Mouse (Mus musculus) kidney, postnatal 4 days (tissue): Measurements from ENCODE around the gene Blvrb.

Source experiments
- DNase-seq, 2 experiments: peaks; one replicate each; pipeline ENCODE4 v3.0.0; 2021; ENCODE audit warnings: mixed read lengths in 2 of 2

The Blvrb gene

GRCm38 (mm10) chr7:27449256-27449862 lies 1.6 kb downstream of the Blvrb start:
- peak; percentile 87 to 89 for DNase-seq

- DNase-seq: no peak
Measured at GRCm38 (mm10) chr7:27451359-27451758, 3.6 kb downstream of the Blvrb start.

GRCm38 (mm10) chr7:27452206-27452770 lies 4.5 kb downstream of the Blvrb start:
- DNase-seq: no peak

GRCm38 (mm10) chr7:27454461-27455121 lies 6.8 kb downstream of the Blvrb start:
- no peak for DNase-seq

- DNase-seq: no peak
Measured at GRCm38 (mm10) chr7:27455273-27455672, 7.5 kb downstream of the Blvrb start.

GRCm38 (mm10) chr7:27458614-27459013 lies 10.8 kb downstream of the Blvrb start:
- DNase-seq: no peak

- no peak for DNase-seq
Measured at GRCm38 (mm10) chr7:27459640-27460039, 11.9 kb downstream of the Blvrb start.

GRCm38 (mm10) chr7:27460477-27460876 lies 12.7 kb downstream of the Blvrb start:
- no peak for DNase-seq

- DNase-seq: peak; percentile 41 to 57
Measured at GRCm38 (mm10) chr7:27467648-27468047, 19.9 kb downstream of the Blvrb start.

GRCm38 (mm10) chr7:27471390-27472120 lies 23.8 kb downstream of the Blvrb start:
- DNase-seq: no peak

GRCm38 (mm10) chr7:27472596-27472995 lies 24.8 kb downstream of the Blvrb start:
- no peak for DNase-seq

GRCm38 (mm10) chr7:27473156-27473834 lies 25.5 kb downstream of the Blvrb start, which contains the start of gene Sertad3:
Gene Sertad3, plus strand, starts transcription at chr7:27473768.
- DNase-seq: peak; percentile 100

GRCm38 (mm10) chr7:27473835-27474489 lies 26.2 kb downstream of the Blvrb start:
- DNase-seq: peak in 1 of 2 experiments; percentile 22

GRCm38 (mm10) chr7:27474490-27474954 lies 26.7 kb downstream of the Blvrb start:
- DNase-seq: peak; percentile 99 to 100

GRCm38 (mm10) chr7:27475596-27475995 lies 27.8 kb downstream of the Blvrb start:
- DNase-seq: no peak

- DNase-seq: peak in 1 of 2 experiments; percentile 39
Measured at GRCm38 (mm10) chr7:27476098-27476635, 28.4 kb downstream of the Blvrb start.

- DNase-seq: no peak
Measured at GRCm38 (mm10) chr7:27478561-27478960, 30.8 kb downstream of the Blvrb start.

- peak in 1 of 2 experiments; percentile 31 for DNase-seq
Measured at GRCm38 (mm10) chr7:27479750-27480149, 32.0 kb downstream of the Blvrb start.

- peak in 1 of 2 experiments; percentile 7 for DNase-seq
Measured at GRCm38 (mm10) chr7:27480506-27480905, 32.7 kb downstream of the Blvrb start.

GRCm38 (mm10) chr7:27480927-27481626 lies 33.3 kb downstream of the Blvrb start:
- peak in 1 of 2 experiments; percentile 22 for DNase-seq

- DNase-seq: peak; percentile 90 to 94
Measured at GRCm38 (mm10) chr7:27481627-27481969, 33.8 kb downstream of the Blvrb start.
